Mouse (Mus musculus) liver, adult 2 months (tissue): Measurements from ENCODE around the gene Swi5. TPM values are rescaled to one million over a fixed set of nuclear protein-coding genes. Genes with fewer than 3 reads are reported as not detected.

Experiments used
- DNase-seq: peaks from one replicate; pipeline ENCODE4 v3.0.0-alpha.2; 2011; ENCODE audit warnings: low read depth, low spot score; ENCODE audit errors: extremely low read depth
- H3K27ac ChIP-seq: fragments of 200-500 bp; replicated peaks from 2 replicates; pipeline ENCODE4 v1.5.1; 2012; ENCODE audit warnings: low read depth, mild to moderate bottlenecking, control low read depth, inconsistent platforms, low read length; ENCODE audit not compliant: insufficient read depth
- H3K27me3 ChIP-seq: fragments of 200-500 bp; 2 replicates; pipeline ENCODE4 v1.6.1; 2012; ENCODE audit warnings: mild to moderate bottlenecking, moderate library complexity, low read length, inconsistent platforms; ENCODE audit not compliant: control insufficient read depth, insufficient read depth
- H3K36me3 ChIP-seq: fragments of 200-500 bp; 2 replicates; pipeline ENCODE4 v1.6.1; 2012; ENCODE audit warnings: low read length, inconsistent platforms; ENCODE audit not compliant: control insufficient read depth, insufficient read depth
- H3K4me1 ChIP-seq: fragments of 200-500 bp; 2 replicates; pipeline ENCODE4 v1.6.1; 2011; ENCODE audit warnings: low read length; ENCODE audit not compliant: control insufficient read depth, insufficient read depth
- H3K4me3 ChIP-seq: fragments of 200-500 bp; 2 replicates; pipeline ENCODE4 v1.5.1; 2011; ENCODE audit warnings: low read depth, mild to moderate bottlenecking, control low read depth, low read length, moderate library complexity; ENCODE audit not compliant: insufficient read depth
- H3K79me2 ChIP-seq: fragments of 200-500 bp; 2 replicates; pipeline ENCODE4 v1.6.1; 2012; ENCODE audit warnings: inconsistent platforms, mild to moderate bottlenecking, low read length, moderate library complexity; ENCODE audit not compliant: control insufficient read depth, insufficient read depth
- H3K9ac ChIP-seq: fragments of 200-500 bp; 2 replicates; pipeline ENCODE4 v1.6.1; 2012; ENCODE audit warnings: low read depth, mild to moderate bottlenecking, control low read depth, inconsistent platforms, low read length
- CTCF ChIP-seq: fragments of 200-500 bp; IDR thresholded peaks from 2 replicates; pipeline ENCODE4 v1.5.1; 2011; ENCODE audit warnings: low read depth, low read length, control low read depth
- POLR2A ChIP-seq: fragments of 200-500 bp; IDR thresholded peaks from 2 replicates; pipeline ENCODE4 v1.6.1; 2011; ENCODE audit warnings: low read length, control low read depth; ENCODE audit not compliant: insufficient read depth; ENCODE audit errors: extremely low read depth
- WGBS: fragments of 180-500 bp; shearing (Covaris S2); methylation state at CpG from one replicate; pipeline ENCODE4 v1.1.7; 2018; 5-methylcytosine and 5-hydroxymethylcytosine counted together
- polyA plus RNA-seq: library from polyadenylated mRNA; depleted of rRNA; stranded (reverse); fragments of >200 nt; gene quantifications from 2 replicates; pipeline ENCODE4 v1.2.3, GENCODE M21; 2012
- total RNA-seq: library from RNA; depleted of rRNA; stranded (reverse); fragments of >200 nt; gene quantifications from 2 replicates; pipeline ENCODE4 v1.2.3, GENCODE M21; 2014

Swi5 gene
- total and polyA plus RNA-seq, 2 experiments, result 171 to 384 TPM

GRCm38 (mm10) chr2:32314831-32315230 lies 27.0 kb upstream of the Swi5 start:
- Histone ChIP-seq H3K27ac (no peak overlapping the region), H3K4me1 (peaks cover 6% of the 10 kb centered on the region), H3K36me3 (no peaks in the 10 kb centered on the region), H3K79me2 (no peaks in the 10 kb centered on the region), H3K27me3 (no peaks in the 10 kb centered on the region), H3K9ac (no peak overlapping the region), H3K4me3 (no peak overlapping the region)
- DNase-seq, result no peak
- WGBS, result 91% methylated on average over 14 of the region's 14 CpGs
- TF ChIP-seq CTCF, result no peak
- no peak for TF ChIP-seq POLR2A

- Histone ChIP-seq H3K4me1 (peaks cover 6% of the 10 kb centered on the region), H3K9ac (peak overlapping the region; percentile 35; the same call in 1 of the 2 replicates), H3K4me3 (peak overlapping the region; percentile 22; the same call in 1 of the 2 replicates), H3K27ac (no peak overlapping the region), H3K79me2 (no peaks in the 10 kb centered on the region), H3K36me3 (no peaks in the 10 kb centered on the region), H3K27me3 (no peaks in the 10 kb centered on the region)
- TF ChIP-seq CTCF (no peak), POLR2A (no peak)
- DNase-seq, result peak; percentile 26
- 6% methylated on average over 56 of the region's 56 CpGs for WGBS
Observed at GRCm38 (mm10) chr2:32312318-32312964, 24.6 kb upstream of the Swi5 start.

DNA sequence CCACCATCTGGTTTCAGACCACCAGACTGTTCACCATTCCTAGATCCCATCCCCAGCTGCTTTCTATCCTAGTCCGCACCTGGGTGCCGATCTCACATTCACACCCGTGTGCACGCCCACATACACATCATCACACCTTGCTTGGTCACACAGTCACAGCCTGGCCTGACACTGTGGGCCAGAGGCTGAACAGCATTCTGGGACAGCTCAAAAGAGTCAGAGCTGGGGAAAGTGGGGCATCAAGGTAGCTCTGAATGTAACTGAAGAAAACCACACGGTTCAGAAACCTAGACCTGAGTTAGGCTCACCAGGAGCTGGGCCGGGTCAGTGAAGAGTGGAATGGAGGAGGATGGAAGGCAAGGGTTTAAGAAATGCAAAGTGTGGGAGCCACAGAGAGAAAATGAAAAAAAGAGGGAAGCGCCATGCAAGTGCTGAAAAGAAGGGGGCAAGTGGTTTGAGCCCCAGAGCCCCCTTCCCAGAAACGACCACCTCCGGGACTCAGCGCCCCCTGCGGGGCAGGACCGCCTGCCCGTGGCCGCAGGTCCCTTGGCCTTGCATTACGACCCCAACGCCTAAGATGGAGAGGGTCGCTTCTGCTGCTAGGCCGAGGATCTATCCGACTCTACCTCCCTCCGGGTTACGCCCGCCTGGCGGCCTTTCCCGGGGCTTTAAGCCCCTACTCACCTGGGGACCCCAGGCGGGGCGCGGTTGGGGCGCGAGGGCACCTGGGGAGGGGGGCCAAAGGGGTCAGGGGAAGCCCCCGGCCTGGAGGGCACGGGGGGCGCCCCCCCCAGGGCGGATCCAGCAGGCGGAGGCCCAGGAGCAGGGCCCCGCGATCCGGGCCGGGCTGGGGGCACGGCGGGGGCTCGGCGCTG lies 23.8 kb upstream of the Swi5 start:
- Histone ChIP-seq H3K27ac (no peak overlapping the region), H3K4me1 (peaks cover 6% of the 10 kb centered on the region), H3K36me3 (no peaks in the 10 kb centered on the region), H3K27me3 (no peaks in the 10 kb centered on the region), H3K79me2 (no peaks in the 10 kb centered on the region), H3K9ac (peak overlapping the region; percentile 17; the same call in 1 of the 2 replicates), H3K4me3 (peak overlapping the region; percentile 22; the same call in 1 of the 2 replicates)
- DNase-seq, result no peak
- no peak for TF ChIP-seq CTCF
- no peak for TF ChIP-seq POLR2A
- 20% methylated on average over 33 of the region's 42 CpGs for WGBS

- Histone ChIP-seq H3K4me1 (peaks cover 6% of the 10 kb centered on the region), H3K27ac (no peak overlapping the region), H3K36me3 (peaks cover 2% of the 10 kb centered on the region; the same call in 1 of the 2 replicates), H3K4me3 (no peak overlapping the region), H3K27me3 (no peaks in the 10 kb centered on the region), H3K9ac (no peak overlapping the region), H3K79me2 (no peaks in the 10 kb centered on the region)
- TF ChIP-seq CTCF (no peak), POLR2A (no peak)
- no peak for DNase-seq
- 92% methylated on average over 18 of the region's 18 CpGs for WGBS
Observed at GRCm38 (mm10) chr2:32310096-32310845, 22.4 kb upstream of the Swi5 start.

DNA sequence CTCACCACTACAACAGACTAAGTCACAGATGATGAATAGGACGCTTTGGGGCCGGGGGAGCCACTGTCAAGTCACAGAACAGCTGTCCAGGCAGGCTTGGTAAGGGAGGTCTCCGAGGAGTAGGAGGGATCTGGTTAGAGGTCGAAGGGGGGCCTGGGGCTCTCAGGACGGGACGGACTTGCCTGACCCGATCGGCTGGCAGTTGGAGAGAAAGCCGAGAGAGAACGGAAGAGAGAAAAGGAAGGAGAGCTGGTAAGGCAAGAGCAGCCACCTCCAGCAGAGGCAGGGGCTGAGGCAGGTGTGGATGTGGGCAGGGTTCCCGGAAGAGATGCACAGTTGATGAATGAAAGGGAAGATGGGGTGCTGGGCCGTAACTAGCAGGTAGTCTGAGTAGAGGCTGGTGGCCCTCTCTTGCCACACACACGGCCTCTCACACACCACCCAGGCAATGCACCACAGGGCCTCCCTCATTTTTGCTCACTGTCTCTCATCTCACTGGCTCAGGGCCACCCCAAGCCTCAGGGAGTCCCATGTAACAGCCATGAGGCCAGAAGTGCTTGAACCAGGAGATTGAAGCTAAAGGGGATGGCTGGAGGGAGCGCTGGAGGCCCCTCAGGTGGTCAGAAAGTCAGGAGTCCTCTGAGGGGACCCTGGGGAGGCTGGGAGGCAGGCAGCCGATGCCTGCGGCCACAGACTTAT lies 21.1 kb upstream of the Swi5 start:
- TF ChIP-seq POLR2A, result no peak
- TF ChIP-seq CTCF, result no peak
- no peak for DNase-seq
- WGBS, result 94% methylated on average over 16 of the region's 16 CpGs

More for the DNA sequence above, 21.1 kb upstream of the Swi5 start:
- Histone ChIP-seq H3K9ac (no peak overlapping the region), H3K27ac (no peak overlapping the region), H3K27me3 (no peaks in the 10 kb centered on the region), H3K79me2 (no peaks in the 10 kb centered on the region), H3K36me3 (peaks cover 4% of the 10 kb centered on the region; the same call in 1 of the 2 replicates), H3K4me1 (peaks cover 6% of the 10 kb centered on the region), H3K4me3 (no peak overlapping the region)
